Mouse (Mus musculus): ENCODE data around the gene Hspa4.

The Hspa4 gene

DNA sequence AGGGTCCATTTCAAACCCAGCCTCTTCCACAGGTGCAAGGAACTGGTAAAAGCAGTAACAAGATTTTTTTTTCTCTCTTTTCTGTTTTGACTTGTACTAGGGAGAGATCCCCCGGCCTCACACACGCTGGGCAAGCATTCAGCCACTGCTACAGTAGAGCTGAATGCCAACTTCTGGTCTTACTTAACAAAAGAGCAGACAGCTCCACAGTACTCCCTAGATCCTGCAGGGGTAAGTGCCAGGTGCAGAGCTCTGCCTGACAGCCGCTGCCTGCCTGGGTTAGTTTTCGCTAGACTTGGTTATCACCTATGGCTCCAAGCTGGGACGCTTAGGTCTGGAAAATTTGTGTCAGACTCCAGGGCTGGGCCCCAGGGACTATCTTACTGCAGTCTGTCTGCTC is 50.6 kb downstream of the Hspa4 start:
- DNase-seq: no peak

DNA sequence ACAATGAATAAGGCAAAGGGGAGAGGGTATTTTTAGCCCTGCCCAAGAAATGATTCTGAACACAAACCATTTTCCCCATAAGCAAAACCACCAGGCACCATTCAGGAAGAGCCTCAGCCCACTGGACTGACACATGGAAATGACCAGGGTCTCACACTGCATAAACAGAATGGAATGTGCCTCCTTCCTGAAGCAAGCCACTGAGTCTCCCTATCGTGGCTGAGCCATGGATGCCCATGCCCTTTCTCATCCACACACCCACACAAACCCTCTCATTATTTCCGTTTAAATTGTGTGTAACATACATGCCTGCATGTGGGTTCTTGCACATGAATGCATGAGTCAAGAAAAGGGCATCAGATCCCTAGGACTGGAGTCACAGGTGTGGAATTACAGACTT is 54.7 kb downstream of the Hspa4 start:
- no peak for DNase-seq

DNA sequence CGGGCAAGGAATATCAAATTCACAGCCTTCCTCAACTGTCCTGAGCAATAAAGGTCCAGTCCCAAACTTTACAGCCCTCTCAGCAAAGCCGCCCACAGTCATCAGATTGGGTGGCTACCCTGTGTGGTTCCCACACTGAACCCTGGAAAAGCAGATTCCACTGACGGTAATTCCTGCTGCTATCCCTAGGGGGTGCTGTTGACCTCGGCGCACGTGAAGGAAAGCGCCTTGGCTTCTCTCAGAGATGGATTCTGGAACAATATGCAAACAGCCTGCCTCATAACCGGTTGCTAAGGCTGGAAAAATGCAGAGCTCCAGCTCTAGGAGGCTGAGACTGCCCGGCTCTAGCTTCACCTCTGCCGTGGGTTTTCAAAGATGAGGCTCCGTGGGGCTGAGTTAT is 57.1 kb downstream of the Hspa4 start:
- DNase-seq: no peak

DNA sequence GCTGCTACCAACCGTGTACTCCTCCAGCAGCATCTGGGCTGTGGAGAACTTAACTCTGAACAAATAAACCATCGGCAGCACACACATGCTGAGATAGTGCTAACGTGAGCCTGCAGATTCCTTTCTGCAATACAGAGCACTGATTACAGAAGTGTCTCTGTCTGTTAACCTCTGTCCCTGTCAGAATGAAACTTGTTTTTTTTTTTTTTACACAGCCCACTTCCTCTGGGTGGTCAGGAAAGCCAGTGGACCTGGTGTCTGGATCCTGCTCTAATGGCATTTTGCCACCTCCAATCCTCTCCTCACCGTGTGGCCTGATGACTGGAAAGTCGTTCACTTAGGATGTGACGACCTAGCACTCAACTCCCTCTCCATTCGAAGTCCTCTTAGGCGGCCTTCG is 66.7 kb downstream of the Hspa4 start:
- DNase-seq: no peak

DNA sequence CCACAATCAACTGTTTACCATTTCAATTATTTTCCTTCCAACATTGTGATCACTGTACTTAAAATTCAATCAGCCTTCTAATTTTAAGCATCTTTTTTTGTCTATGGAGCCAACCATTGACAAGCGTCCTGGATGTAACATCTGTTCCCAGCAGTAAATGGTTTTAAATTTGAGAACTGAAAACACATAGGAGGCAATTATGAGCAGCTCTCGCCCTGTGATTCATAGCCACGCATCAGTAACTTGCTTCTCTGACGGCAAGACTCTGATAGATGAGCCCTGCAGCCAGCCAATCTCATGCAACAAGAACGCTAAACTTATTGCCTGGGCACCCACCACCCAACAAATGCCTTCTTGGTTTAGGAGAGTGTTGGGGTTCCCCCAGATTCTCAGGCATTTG is 68.4 kb downstream of the Hspa4 start:
- no peak for DNase-seq

DNA sequence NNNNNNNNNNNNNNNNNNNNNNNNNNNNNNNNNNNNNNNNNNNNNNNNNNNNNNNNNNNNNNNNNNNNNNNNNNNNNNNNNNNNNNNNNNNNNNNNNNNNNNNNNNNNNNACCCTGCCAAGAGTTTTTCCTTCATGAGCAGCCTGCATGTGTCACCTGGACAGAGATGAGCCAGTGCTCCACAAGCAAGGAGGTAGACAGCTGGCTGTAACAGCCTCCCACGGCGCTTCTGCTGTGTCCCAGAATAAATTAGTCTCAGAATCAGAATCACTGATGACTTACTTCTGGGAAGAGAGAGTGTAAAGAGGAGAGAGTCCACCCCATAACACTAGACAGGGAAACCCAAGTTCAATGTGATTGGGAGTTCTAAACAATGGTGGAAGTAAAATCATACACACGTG is 71.2 kb downstream of the Hspa4 start:
- no peak for DNase-seq

DNA sequence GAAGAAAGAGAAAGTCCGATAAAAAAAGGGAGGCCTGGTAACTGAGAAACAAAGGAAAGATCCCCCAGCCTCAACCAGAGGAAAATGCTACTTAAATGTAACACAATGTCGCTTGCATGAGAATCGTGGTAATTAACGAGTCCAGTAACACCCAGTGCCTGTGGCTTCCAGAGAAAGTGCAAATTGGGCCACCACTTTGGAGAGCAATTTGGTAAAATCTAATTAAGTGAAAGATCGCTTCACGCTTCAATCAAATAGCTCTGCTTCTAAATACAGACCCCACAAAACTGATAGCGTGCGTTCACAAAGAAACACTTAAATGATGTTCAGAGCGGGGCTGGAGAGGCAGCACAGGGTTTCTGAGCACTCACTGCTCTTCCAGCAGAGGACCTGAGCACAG is 89.4 kb downstream of the Hspa4 start:
- DNase-seq: no peak
